Mouse (Mus musculus) megakaryocyte, embryonic 14.5 days (primary cell): Measurements from ENCODE around the gene Vwa8.

Source experiments
- FLI1 ChIP-seq: IDR thresholded peaks from 2 replicates; pipeline ENCODE4 v1.6.1; 2012; ENCODE audit warnings: low read length, inconsistent platforms, mixed read lengths
- GATA1 ChIP-seq: IDR thresholded peaks from 3 replicates; pipeline ENCODE4 v1.6.1; 2012; ENCODE audit warnings: mixed read lengths, low read length, inconsistent platforms, borderline replicate concordance

DNA sequence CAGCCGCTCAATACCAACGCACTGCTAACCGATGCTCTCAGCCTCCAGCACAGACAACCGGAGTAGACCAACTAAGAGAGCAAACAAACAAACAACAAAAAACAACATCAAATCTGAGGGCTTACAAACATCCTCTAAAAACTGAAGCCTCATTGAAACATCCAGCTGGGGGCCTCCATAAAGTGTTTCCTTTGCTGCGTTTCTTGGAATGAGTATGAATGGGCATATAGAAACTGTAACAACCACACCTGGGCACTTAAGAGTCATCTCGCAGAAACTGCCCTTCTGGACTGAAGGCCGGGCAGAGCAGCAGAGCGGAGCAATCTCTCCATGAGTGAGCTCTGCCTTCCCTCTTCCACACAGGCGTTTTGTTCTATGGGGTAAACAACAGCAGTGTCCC, 186.7 kb downstream of the Vwa8 start:
- TF ChIP-seq GATA1 (no peak), FLI1 (no peak)
